Mouse (Mus musculus): ENCODE measurements around the gene Slc50a1.

Gene Slc50a1

GRCm38 (mm10) chr3:89259076-89259475 lies 11.3 kb downstream of the Slc50a1 start, which contains the start of gene Dpm3:
Gene Dpm3 (plus strand): TSS chr3:89259358.
- no peak for DNase-seq

- no peak for DNase-seq
Observed at GRCm38 (mm10) chr3:89256177-89256576, 14.2 kb downstream of the Slc50a1 start.

- no peak for DNase-seq
Observed at GRCm38 (mm10) chr3:89254994-89255393, 15.4 kb downstream of the Slc50a1 start.

GRCm38 (mm10) chr3:89251365-89251895 lies 18.9 kb downstream of the Slc50a1 start:
- no peak for DNase-seq

- no peak for DNase-seq
Observed at GRCm38 (mm10) chr3:89250435-89251040, 19.8 kb downstream of the Slc50a1 start.

GRCm38 (mm10) chr3:89247466-89247865 lies 22.9 kb downstream of the Slc50a1 start:
- DNase-seq, result no peak

- peak; percentile 90 for DNase-seq
Observed at GRCm38 (mm10) chr3:89246261-89247100, 23.9 kb downstream of the Slc50a1 start, which contains the start of gene Trim46. Gene Trim46 (minus strand): TSS chr3:89246309.

GRCm38 (mm10) chr3:89245688-89246171 lies 24.6 kb downstream of the Slc50a1 start, which contains the start of gene Krtcap2:
Gene Krtcap2 (plus strand): TSS chr3:89245966.
- peak; percentile 72 for DNase-seq

- DNase-seq, result peak; percentile 67
Observed at GRCm38 (mm10) chr3:89244982-89245687, 25.2 kb downstream of the Slc50a1 start.

- no peak for DNase-seq
Observed at GRCm38 (mm10) chr3:89244158-89244981, 26.0 kb downstream of the Slc50a1 start.

- no peak for DNase-seq
Observed at GRCm38 (mm10) chr3:89243609-89244008, 26.8 kb downstream of the Slc50a1 start.

GRCm38 (mm10) chr3:89242331-89242895 lies 28.0 kb downstream of the Slc50a1 start:
- DNase-seq, result no peak

- no peak for DNase-seq
Observed at GRCm38 (mm10) chr3:89238494-89238893, 31.9 kb downstream of the Slc50a1 start.

GRCm38 (mm10) chr3:89237682-89238081 lies 32.7 kb downstream of the Slc50a1 start:
- no peak for DNase-seq

- no peak for DNase-seq
Observed at GRCm38 (mm10) chr3:89236516-89236915, 33.9 kb downstream of the Slc50a1 start.

GRCm38 (mm10) chr3:89233562-89234110 lies 36.7 kb downstream of the Slc50a1 start:
- DNase-seq, result no peak

GRCm38 (mm10) chr3:89232614-89233013 lies 37.8 kb downstream of the Slc50a1 start:
- DNase-seq, result no peak

- no peak for DNase-seq
Observed at GRCm38 (mm10) chr3:89231772-89232275, 38.5 kb downstream of the Slc50a1 start.

- DNase-seq, result no peak
Observed at GRCm38 (mm10) chr3:89231345-89231744, 39.0 kb downstream of the Slc50a1 start.

GRCm38 (mm10) chr3:89230561-89230960 lies 39.8 kb downstream of the Slc50a1 start:
- no peak for DNase-seq

GRCm38 (mm10) chr3:89229276-89229675 lies 41.1 kb downstream of the Slc50a1 start:
- no peak for DNase-seq
